9 mouse cellular contexts compared by ENCODE assay signal in genomic region chr13:98496917-98497870, GRCm38 (mm10). TPM values are rescaled to one million over a fixed set of nuclear protein-coding genes. Genes with fewer than 3 reads are reported as not detected.
DNase-seq lines count a peak whose midpoint lies in the region; ATAC-seq lines count a peak whose summit lies in the region.
"Had no signal": no experiment of that assay in that cellular context is flagged by ENCODE, and none has a peak within 500 bp of the region (broad histone marks: within the 10 kb centered on the region; RNA-seq: fewer than 3 reads in every experiment).

No protein-coding gene starts in this region.

- peak; percentile 81 for DNase-seq in left cerebral cortex, postnatal 4 days
- no peak for DNase-seq in left cerebral cortex, adult 18-20 months (ENCODE audit: low spot score in 2 of 2)
- DNase-seq in NIH3T3 (ENCODE audit: low read depth): peak; percentile 29
- peak; percentile 32 for DNase-seq in forebrain, embryonic 10.5 days (ENCODE audit: extremely low spot score, low spot score)
- peak; percentile 62 for DNase-seq in kidney, postnatal 14 days
- no peak for DNase-seq in frontal cortex, postnatal 36 days (ENCODE audit: low spot score in 2 of 2)

- 17% methylated on average over 16 of the region's 16 CpGs for WGBS in forebrain, embryonic 10.5 days

- no peak for ATAC-seq in inflammation-experienced regulatory T-cells, adult 6 months
- no peak for ATAC-seq in erythroblast, adult 5-6 weeks (replicated peaks; ENCODE audit: low FRiP score, poor library complexity, severe bottlenecking)

- H3K36me3 ChIP-seq in forebrain, embryonic 10.5 days (replicated peaks): no peaks in the 10 kb centered on the region

- H3K27ac ChIP-seq in forebrain, embryonic 10.5 days: 0 out of 2 replicates have a peak overlapping the region, but pooled peaks have one; percentile 13

- intact Hi-C loops in left cerebral cortex, postnatal 4 days (cut with DNase I): no loop called here

- H3K27me3 ChIP-seq in forebrain, embryonic 10.5 days (ENCODE audit: poor library complexity, severe bottlenecking): peaks cover 89% of the 10 kb centered on the region

- H3K9me3 ChIP-seq in forebrain, embryonic 10.5 days: no peaks in the 10 kb centered on the region

- peaks cover 40% of the 10 kb centered on the region for H3K4me1 ChIP-seq in forebrain, embryonic 10.5 days

- H3K4me3 ChIP-seq in forebrain, embryonic 10.5 days: peak overlapping the region; percentile 29; the same call in 1 of the 2 replicates

RNA-seq across cellular contexts. Expression of gene Gm10320, which starts 5.4 kb away (rescaled TPM):
- total RNA-seq in left cerebral cortex, postnatal 4 days (2021): not detected
- not detected for total RNA-seq in left cerebral cortex, adult 18-20 months (2021)
- 1.2 and 1.3 TPM in 2 replicates for polyA plus RNA-seq in forebrain, embryonic 10.5 days (2016; fragmentation: Nextera tagmentation; extraction: Ambion mirVana)
- polyA plus RNA-seq in inflammation-experienced regulatory T-cells, adult 6 months (2017; shearing (Covaris generic)): 1 to 10 TPM in 2 of 3 experiments, not detected in 1; 1.2 to 1.8 TPM
- total RNA-seq in erythroblast, adult 5-6 weeks (2015; ENCODE audit: low replicate concordance): 2.3 and 7.1 TPM in 2 replicates
- total RNA-seq in erythroblast, adult 5-6 weeks (2017; ENCODE audit: low replicate concordance): not detected in 2 replicates
- total RNA-seq: layer of hippocampus, postnatal 10 days had no signal

Comparison
In these comparisons a context has a peak if more than half of its experiments do, and no peak if none do; other contexts are left out.
1. DNase-seq: peak in left cerebral cortex, postnatal 4 days (single experiment), NIH3T3 (single experiment), forebrain, embryonic 10.5 days (single experiment) and kidney, postnatal 14 days (single experiment); none in left cerebral cortex, adult 18-20 months (0 of 2) and frontal cortex, postnatal 36 days (0 of 2).